Mouse (Mus musculus) liver, adult 2 months (tissue): ENCODE measurements around the gene Tmem131l. TPM values are rescaled to one million over a fixed set of nuclear protein-coding genes. Genes with fewer than 3 reads are reported as not detected.
A peak's percentile ranks its signal among the peaks of the same experiment; 100 is the strongest.

ENCODE experiments used
- DNase-seq: peaks from one replicate; pipeline ENCODE4 v3.0.0-alpha.2; 2011; ENCODE audit warnings: low read depth, low spot score; ENCODE audit errors: extremely low read depth
- H3K27ac ChIP-seq: fragments of 200-500 bp; replicated peaks from 2 replicates; pipeline ENCODE4 v1.5.1; 2012; ENCODE audit warnings: low read depth, mild to moderate bottlenecking, control low read depth, inconsistent platforms, low read length; ENCODE audit not compliant: insufficient read depth
- H3K27me3 ChIP-seq: fragments of 200-500 bp; 2 replicates; pipeline ENCODE4 v1.6.1; 2012; ENCODE audit warnings: mild to moderate bottlenecking, moderate library complexity, low read length, inconsistent platforms; ENCODE audit not compliant: control insufficient read depth, insufficient read depth
- H3K36me3 ChIP-seq: fragments of 200-500 bp; 2 replicates; pipeline ENCODE4 v1.6.1; 2012; ENCODE audit warnings: low read length, inconsistent platforms; ENCODE audit not compliant: control insufficient read depth, insufficient read depth
- H3K4me1 ChIP-seq: fragments of 200-500 bp; 2 replicates; pipeline ENCODE4 v1.6.1; 2011; ENCODE audit warnings: low read length; ENCODE audit not compliant: control insufficient read depth, insufficient read depth
- H3K4me3 ChIP-seq: fragments of 200-500 bp; 2 replicates; pipeline ENCODE4 v1.5.1; 2011; ENCODE audit warnings: low read depth, mild to moderate bottlenecking, control low read depth, low read length, moderate library complexity; ENCODE audit not compliant: insufficient read depth
- H3K79me2 ChIP-seq: fragments of 200-500 bp; 2 replicates; pipeline ENCODE4 v1.6.1; 2012; ENCODE audit warnings: inconsistent platforms, mild to moderate bottlenecking, low read length, moderate library complexity; ENCODE audit not compliant: control insufficient read depth, insufficient read depth
- H3K9ac ChIP-seq: fragments of 200-500 bp; 2 replicates; pipeline ENCODE4 v1.6.1; 2012; ENCODE audit warnings: low read depth, mild to moderate bottlenecking, control low read depth, inconsistent platforms, low read length
- CTCF ChIP-seq: fragments of 200-500 bp; IDR thresholded peaks from 2 replicates; pipeline ENCODE4 v1.5.1; 2011; ENCODE audit warnings: low read depth, low read length, control low read depth
- POLR2A ChIP-seq: fragments of 200-500 bp; IDR thresholded peaks from 2 replicates; pipeline ENCODE4 v1.6.1; 2011; ENCODE audit warnings: low read length, control low read depth; ENCODE audit not compliant: insufficient read depth; ENCODE audit errors: extremely low read depth
- WGBS: fragments of 180-500 bp; shearing (Covaris S2); methylation state at CpG from one replicate; pipeline ENCODE4 v1.1.7; 2018; 5-methylcytosine and 5-hydroxymethylcytosine counted together
- polyA plus RNA-seq: library from polyadenylated mRNA; depleted of rRNA; stranded (reverse); fragments of >200 nt; gene quantifications from 2 replicates; pipeline ENCODE4 v1.2.3, GENCODE M21; 2012
- total RNA-seq: library from RNA; depleted of rRNA; stranded (reverse); fragments of >200 nt; gene quantifications from 2 replicates; pipeline ENCODE4 v1.2.3, GENCODE M21; 2014

Tmem131l gene
- total and polyA plus RNA-seq, 2 experiments = 15.3 to 21.1 TPM

GRCm38 (mm10) chr3:84070811-84071210 lies 30.8 kb upstream of the Tmem131l start:
- no peak overlapping the region for H3K4me3 ChIP-seq
- no peaks in the 10 kb centered on the region for H3K79me2 ChIP-seq
- TF ChIP-seq CTCF (no peak), POLR2A (no peak)
- no peak for DNase-seq
- no peaks in the 10 kb centered on the region for H3K27me3 ChIP-seq
- no peak overlapping the region for H3K27ac ChIP-seq
- H3K9ac ChIP-seq = no peak overlapping the region
- 89% methylated on average over 8 of the region's 8 CpGs for WGBS
- H3K36me3 ChIP-seq = no peaks in the 10 kb centered on the region
- H3K4me1 ChIP-seq = no peaks in the 10 kb centered on the region

- Histone ChIP-seq H3K79me2 (no peaks in the 10 kb centered on the region), H3K36me3 (no peaks in the 10 kb centered on the region), H3K27me3 (no peaks in the 10 kb centered on the region), H3K4me3 (no peak overlapping the region), H3K9ac (no peak overlapping the region), H3K27ac (no peak overlapping the region), H3K4me1 (no peaks in the 10 kb centered on the region)
- no peak for DNase-seq
- WGBS = 88% methylated on average over 13 of the region's 13 CpGs
- TF ChIP-seq POLR2A (no peak), CTCF (no peak)
Observed at GRCm38 (mm10) chr3:84068831-84069709, 29.1 kb upstream of the Tmem131l start.

DNA sequence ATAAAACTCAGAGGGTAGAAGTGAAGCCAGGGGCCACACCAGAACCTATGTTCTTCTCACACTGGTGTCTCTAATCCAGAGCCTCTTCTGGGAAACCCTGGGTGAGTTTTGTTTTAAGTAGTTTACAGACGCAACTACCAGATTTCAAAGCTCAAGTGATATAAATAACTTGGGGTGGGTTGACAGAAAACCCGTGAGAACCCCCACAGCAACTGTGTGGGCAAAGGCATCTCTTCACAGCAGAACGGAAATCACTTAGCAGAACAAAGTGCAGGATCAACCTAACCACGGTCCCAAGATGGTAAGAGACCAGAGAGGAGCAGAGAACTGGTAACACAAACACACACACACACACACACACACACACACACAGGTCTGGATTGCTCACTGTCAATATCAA lies 25.9 kb upstream of the Tmem131l start:
- H3K79me2 ChIP-seq = no peaks in the 10 kb centered on the region
- H3K4me3 ChIP-seq = no peak overlapping the region
- 92% methylated on average over 4 of the region's 4 CpGs for WGBS
- no peak for DNase-seq
- H3K27me3 ChIP-seq = no peaks in the 10 kb centered on the region
- TF ChIP-seq CTCF = no peak
- no peak for TF ChIP-seq POLR2A
- H3K4me1 ChIP-seq = peaks cover 13% of the 10 kb centered on the region
- H3K9ac ChIP-seq = no peak overlapping the region
- no peaks in the 10 kb centered on the region for H3K36me3 ChIP-seq
- no peak overlapping the region for H3K27ac ChIP-seq

DNA sequence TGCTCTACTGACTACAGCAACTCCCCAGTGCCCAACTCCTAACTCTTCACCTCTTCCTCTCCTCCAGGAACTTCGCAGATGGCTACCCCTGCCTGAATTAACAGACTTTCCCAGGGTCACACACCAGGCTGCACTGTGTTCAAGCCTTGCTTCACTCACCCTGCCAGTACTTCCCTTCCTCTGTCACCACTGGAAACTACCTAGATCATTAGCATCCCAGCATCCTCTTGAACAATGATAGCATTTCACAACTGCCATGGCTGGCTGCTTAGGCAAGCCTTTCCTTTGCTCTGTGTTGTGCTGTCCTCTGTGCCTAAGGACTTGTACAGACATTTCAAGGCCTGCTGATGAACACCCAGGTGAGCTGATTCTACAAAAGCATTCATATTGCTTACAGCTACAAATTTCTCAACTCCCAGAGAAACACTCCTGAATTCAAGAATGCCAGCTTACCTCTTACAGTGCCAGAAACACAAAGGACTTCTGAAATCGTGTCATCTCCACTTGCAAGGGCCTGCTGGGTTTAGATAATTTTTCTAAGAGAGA lies 23.5 kb upstream of the Tmem131l start:
- WGBS = 95% methylated on average over 2 of the region's 2 CpGs
- H3K4me3 ChIP-seq = no peak overlapping the region
- H3K4me1 ChIP-seq = peaks cover 15% of the 10 kb centered on the region
- no peak overlapping the region for H3K27ac ChIP-seq
- H3K27me3 ChIP-seq = no peaks in the 10 kb centered on the region
- no peak overlapping the region for H3K9ac ChIP-seq
- H3K36me3 ChIP-seq = no peaks in the 10 kb centered on the region
- DNase-seq = no peak
- H3K79me2 ChIP-seq = no peaks in the 10 kb centered on the region
- TF ChIP-seq POLR2A = no peak
- no peak for TF ChIP-seq CTCF

DNA sequence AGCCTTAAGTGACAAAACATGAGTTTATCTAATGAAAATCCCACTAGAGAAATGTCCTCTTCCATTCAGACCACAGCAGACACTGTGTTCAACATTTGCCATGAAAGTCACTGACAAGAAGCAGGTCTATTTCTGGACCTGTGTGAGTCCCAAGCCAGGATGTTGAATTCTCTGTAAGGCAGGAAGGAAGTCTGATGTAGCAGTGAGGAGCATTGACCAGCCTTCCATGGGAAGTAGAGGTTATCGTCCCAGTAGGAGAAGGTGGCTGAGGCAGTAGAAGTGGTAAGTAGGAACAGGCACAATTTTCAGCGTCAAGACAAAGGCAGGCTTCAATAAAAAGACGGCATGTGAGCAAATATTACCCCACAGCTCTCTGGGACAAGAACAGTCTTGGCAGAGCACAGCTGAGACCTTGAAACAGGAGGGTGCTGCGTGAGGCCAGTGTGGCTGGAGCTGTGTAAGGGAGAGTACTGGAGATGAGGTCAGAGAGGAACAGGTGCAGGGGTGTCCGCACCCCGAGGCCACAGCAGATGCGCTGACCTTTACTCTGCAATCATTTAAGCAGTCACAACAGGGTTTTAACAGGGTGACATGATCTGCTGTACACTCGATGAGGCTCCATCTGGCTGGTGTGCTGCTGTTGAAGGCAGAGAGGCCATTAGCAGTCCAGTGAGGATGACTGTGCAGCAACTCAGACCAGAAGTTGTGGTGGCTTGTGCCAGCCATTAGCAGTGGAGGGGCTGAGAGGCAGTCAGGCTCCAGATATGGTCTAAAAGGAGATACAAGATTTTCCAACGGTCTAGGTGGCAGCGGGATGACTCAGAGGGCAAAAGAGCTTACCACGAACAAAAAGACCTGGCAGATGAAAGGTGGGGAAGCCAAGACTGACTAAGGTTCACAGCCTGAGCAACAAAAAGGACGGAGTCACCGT lies 21.8 kb upstream of the Tmem131l start:
- H3K27me3 ChIP-seq = no peaks in the 10 kb centered on the region
- H3K79me2 ChIP-seq = no peaks in the 10 kb centered on the region
- H3K4me1 ChIP-seq = peaks cover 15% of the 10 kb centered on the region
- peak overlapping the region; percentile 12; the same call in 1 of the 2 replicates for H3K9ac ChIP-seq
- H3K4me3 ChIP-seq = no peak overlapping the region
- peak overlapping the region; percentile 84 for H3K27ac ChIP-seq
- 14% methylated on average over 13 of the region's 13 CpGs for WGBS
- no peaks in the 10 kb centered on the region for H3K36me3 ChIP-seq
- no peak for TF ChIP-seq POLR2A
- TF ChIP-seq CTCF = no peak
- DNase-seq = peak; percentile 96
